Mouse (Mus musculus) cerebellum, adult 9-11 months (tissue): ENCODE measurements around the gene Anapc4.

Source experiments
- DNase-seq: peaks from one replicate; pipeline ENCODE4 v3.0.0; 2022

Gene Anapc4

GRCm38 (mm10) chr5:52868918-52869703, 35.3 kb downstream of the Anapc4 start:
- DNase-seq = no peak

- DNase-seq = no peak
These were observed 37.6 kb downstream of the Anapc4 start for GRCm38 (mm10) chr5:52871461-52871860.

- no peak for DNase-seq
These were observed 38.2 kb downstream of the Anapc4 start for GRCm38 (mm10) chr5:52871986-52872385.

- DNase-seq = peak; percentile 62
These were observed 45.0 kb downstream of the Anapc4 start for GRCm38 (mm10) chr5:52878847-52879246.

GRCm38 (mm10) chr5:52879926-52880325, 46.1 kb downstream of the Anapc4 start:
- DNase-seq = no peak

GRCm38 (mm10) chr5:52882446-52882845, 48.6 kb downstream of the Anapc4 start:
- DNase-seq = no peak

- peak; percentile 36 for DNase-seq
These were observed 53.3 kb downstream of the Anapc4 start for GRCm38 (mm10) chr5:52887085-52887484.

- DNase-seq = no peak
These were observed 56.1 kb downstream of the Anapc4 start for GRCm38 (mm10) chr5:52889919-52890318.

GRCm38 (mm10) chr5:52891949-52892835, 58.4 kb downstream of the Anapc4 start:
- no peak for DNase-seq

GRCm38 (mm10) chr5:52893938-52894337, 60.1 kb downstream of the Anapc4 start:
- no peak for DNase-seq

GRCm38 (mm10) chr5:52904246-52904645, 70.4 kb downstream of the Anapc4 start:
- DNase-seq = no peak

GRCm38 (mm10) chr5:52904671-52905070, 70.9 kb downstream of the Anapc4 start:
- DNase-seq = no peak

GRCm38 (mm10) chr5:52908246-52908645, 74.4 kb downstream of the Anapc4 start:
- no peak for DNase-seq

- DNase-seq = no peak
These were observed 76.4 kb downstream of the Anapc4 start for GRCm38 (mm10) chr5:52910159-52910591.

- no peak for DNase-seq
These were observed 77.6 kb downstream of the Anapc4 start for GRCm38 (mm10) chr5:52911286-52911870.

GRCm38 (mm10) chr5:52913711-52914110, 79.9 kb downstream of the Anapc4 start:
- no peak for DNase-seq

GRCm38 (mm10) chr5:52916186-52916585, 82.4 kb downstream of the Anapc4 start:
- no peak for DNase-seq
